Mouse (Mus musculus): ENCODE results near the gene Nfkb1. TPM values are rescaled to one million over a fixed set of nuclear protein-coding genes. Genes with fewer than 3 reads are reported as not detected.

Gene Nfkb1
- polyA plus RNA-seq, 1 experiment from 2014 or later, result 18.9 TPM

- DNase-seq (ENCODE audit: low spot score) (no peak), ATAC-seq (replicated peaks; ENCODE audit: insufficient number of reproducible peaks, low FRiP score, low TSS enrichment, low read depth) (no peak)
- H3K9ac ChIP-seq (replicated peaks; ENCODE audit: low read length), result no peak overlapping the region
- no peak overlapping the region for H3K4me3 ChIP-seq (ENCODE audit: low read depth, low read length)
- H3K27ac ChIP-seq (replicated peaks; ENCODE audit: low read depth, low read length), result no peak overlapping the region
- H3K27me3 ChIP-seq (ENCODE audit: control insufficient read depth, insufficient read depth, low read length), result no peaks in the 10 kb centered on the region
- no peaks in the 10 kb centered on the region for H3K4me1 ChIP-seq (ENCODE audit: control insufficient read depth, insufficient read depth, low read length)
- no peak overlapping the region for H3K4me2 ChIP-seq (ENCODE audit: low read depth, low read length)
- no peaks in the 10 kb centered on the region for H3K9me3 ChIP-seq (replicated peaks; ENCODE audit: control insufficient read depth, low read length)
- no peaks in the 10 kb centered on the region for H3K36me3 ChIP-seq (replicated peaks; ENCODE audit: control insufficient read depth, insufficient read depth, low read depth, low read length)
- WGBS, result 73% methylated on average over 21 of the region's 21 CpGs
These were observed 60.8 kb downstream of the Nfkb1 start for GRCm38 (mm10) chr3:135630430-135631095.

GRCm38 (mm10) chr3:135629830-135630355 lies 61.5 kb downstream of the Nfkb1 start:
- WGBS, result 86% methylated on average over 4 of the region's 4 CpGs

GRCm38 (mm10) chr3:135628706-135629169 lies 62.6 kb downstream of the Nfkb1 start:
- H3K27ac ChIP-seq (replicated peaks; ENCODE audit: low read depth, low read length), result no peak overlapping the region
- 70% methylated on average over 9 of the region's 9 CpGs for WGBS
- H3K36me3 ChIP-seq (replicated peaks; ENCODE audit: control insufficient read depth, insufficient read depth, low read depth, low read length), result no peaks in the 10 kb centered on the region
- no peak overlapping the region for H3K4me3 ChIP-seq (ENCODE audit: low read depth, low read length)
- ATAC-seq (replicated peaks; ENCODE audit: insufficient number of reproducible peaks, low FRiP score, low TSS enrichment, low read depth), result no peak
- no peaks in the 10 kb centered on the region for H3K4me1 ChIP-seq (ENCODE audit: control insufficient read depth, insufficient read depth, low read length)
- no peak overlapping the region for H3K9ac ChIP-seq (replicated peaks; ENCODE audit: low read length)
- DNase-seq (ENCODE audit: low spot score), result peak; percentile 4
- no peaks in the 10 kb centered on the region for H3K27me3 ChIP-seq (ENCODE audit: control insufficient read depth, insufficient read depth, low read length)
- no peak overlapping the region for H3K4me2 ChIP-seq (ENCODE audit: low read depth, low read length)
- no peaks in the 10 kb centered on the region for H3K9me3 ChIP-seq (replicated peaks; ENCODE audit: control insufficient read depth, low read length)

More at GRCm38 (mm10) chr3:135629830-135630355, 61.5 kb downstream of the Nfkb1 start:
- no peak for DNase-seq (ENCODE audit: low spot score)
- Histone ChIP-seq H3K4me2 (ENCODE audit: low read depth, low read length) (no peak overlapping the region), H3K4me3 (ENCODE audit: low read depth, low read length) (no peak overlapping the region), H3K27ac (replicated peaks; ENCODE audit: low read depth, low read length) (no peak overlapping the region), H3K27me3 (ENCODE audit: control insufficient read depth, insufficient read depth, low read length) (no peaks in the 10 kb centered on the region), H3K9ac (replicated peaks; ENCODE audit: low read length) (no peak overlapping the region), H3K9me3 (replicated peaks; ENCODE audit: control insufficient read depth, low read length) (no peaks in the 10 kb centered on the region), H3K36me3 (replicated peaks; ENCODE audit: control insufficient read depth, insufficient read depth, low read depth, low read length) (no peaks in the 10 kb centered on the region), H3K4me1 (ENCODE audit: control insufficient read depth, insufficient read depth, low read length) (no peaks in the 10 kb centered on the region)
- ATAC-seq (replicated peaks; ENCODE audit: insufficient number of reproducible peaks, low FRiP score, low TSS enrichment, low read depth), result no peak

GRCm38 (mm10) chr3:135628000-135628705 lies 63.2 kb downstream of the Nfkb1 start:
- no peak for DNase-seq (ENCODE audit: low spot score)
- H3K36me3 ChIP-seq (replicated peaks; ENCODE audit: control insufficient read depth, insufficient read depth, low read depth, low read length), result no peaks in the 10 kb centered on the region
- no peaks in the 10 kb centered on the region for H3K4me1 ChIP-seq (ENCODE audit: control insufficient read depth, insufficient read depth, low read length)
- no peak overlapping the region for H3K27ac ChIP-seq (replicated peaks; ENCODE audit: low read depth, low read length)
- 86% methylated on average over 9 of the region's 9 CpGs for WGBS
- no peak for ATAC-seq (replicated peaks; ENCODE audit: insufficient number of reproducible peaks, low FRiP score, low TSS enrichment, low read depth)
- no peak overlapping the region for H3K9ac ChIP-seq (replicated peaks; ENCODE audit: low read length)
- H3K4me2 ChIP-seq (ENCODE audit: low read depth, low read length), result no peak overlapping the region
- no peaks in the 10 kb centered on the region for H3K27me3 ChIP-seq (ENCODE audit: control insufficient read depth, insufficient read depth, low read length)
- no peak overlapping the region for H3K4me3 ChIP-seq (ENCODE audit: low read depth, low read length)
- no peaks in the 10 kb centered on the region for H3K9me3 ChIP-seq (replicated peaks; ENCODE audit: control insufficient read depth, low read length)

- Histone ChIP-seq H3K4me3 (ENCODE audit: low read depth, low read length) (no peak overlapping the region), H3K9ac (replicated peaks; ENCODE audit: low read length) (no peak overlapping the region), H3K36me3 (replicated peaks; ENCODE audit: control insufficient read depth, insufficient read depth, low read depth, low read length) (no peaks in the 10 kb centered on the region), H3K27ac (replicated peaks; ENCODE audit: low read depth, low read length) (no peak overlapping the region), H3K4me2 (ENCODE audit: low read depth, low read length) (no peak overlapping the region), H3K27me3 (ENCODE audit: control insufficient read depth, insufficient read depth, low read length) (no peaks in the 10 kb centered on the region), H3K9me3 (replicated peaks; ENCODE audit: control insufficient read depth, low read length) (no peaks in the 10 kb centered on the region), H3K4me1 (ENCODE audit: control insufficient read depth, insufficient read depth, low read length) (no peaks in the 10 kb centered on the region)
- WGBS, result 92% methylated on average over 2 of the region's 2 CpGs
- no peak for DNase-seq (ENCODE audit: low spot score)
- ATAC-seq (replicated peaks; ENCODE audit: insufficient number of reproducible peaks, low FRiP score, low TSS enrichment, low read depth), result no peak
These were observed 66.1 kb downstream of the Nfkb1 start for GRCm38 (mm10) chr3:135625290-135625689.

DNA sequence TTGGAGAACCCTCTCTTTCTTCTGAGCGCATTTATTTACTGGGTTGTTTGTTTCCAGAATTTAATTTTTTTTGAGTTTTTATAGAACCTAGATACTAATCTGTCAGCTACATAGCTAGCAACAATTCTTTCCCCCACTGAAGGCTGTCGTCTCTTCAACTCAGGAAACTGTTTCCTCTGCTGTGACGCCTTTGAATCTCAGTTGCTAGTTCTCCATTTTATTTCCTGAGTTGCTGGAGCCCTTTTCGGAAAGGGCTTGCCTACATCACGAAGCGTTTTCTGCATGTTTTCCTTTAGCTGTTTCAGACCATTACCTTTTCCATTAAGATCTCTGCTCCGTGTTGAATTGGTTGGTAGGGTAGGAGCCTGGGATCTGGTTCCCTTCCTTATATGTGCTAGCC lies 74.6 kb downstream of the Nfkb1 start:
- no peak for ATAC-seq (replicated peaks; ENCODE audit: insufficient number of reproducible peaks, low FRiP score, low TSS enrichment, low read depth)
- Histone ChIP-seq H3K4me2 (ENCODE audit: low read depth, low read length) (no peak overlapping the region), H3K27me3 (ENCODE audit: control insufficient read depth, insufficient read depth, low read length) (no peaks in the 10 kb centered on the region), H3K4me1 (ENCODE audit: control insufficient read depth, insufficient read depth, low read length) (no peaks in the 10 kb centered on the region), H3K9me3 (replicated peaks; ENCODE audit: control insufficient read depth, low read length) (no peaks in the 10 kb centered on the region), H3K9ac (replicated peaks; ENCODE audit: low read length) (no peak overlapping the region), H3K27ac (replicated peaks; ENCODE audit: low read depth, low read length) (no peak overlapping the region), H3K4me3 (ENCODE audit: low read depth, low read length) (no peak overlapping the region), H3K36me3 (replicated peaks; ENCODE audit: control insufficient read depth, insufficient read depth, low read depth, low read length) (peaks cover 2% of the 10 kb centered on the region)
- 92% methylated on average over 7 of the region's 7 CpGs for WGBS
- DNase-seq (ENCODE audit: low spot score), result no peak

- H3K4me2 ChIP-seq (ENCODE audit: low read depth, low read length), result no peak overlapping the region
- WGBS, result 86% methylated on average over 3 of the region's 3 CpGs
- no peak overlapping the region for H3K4me3 ChIP-seq (ENCODE audit: low read depth, low read length)
- H3K9me3 ChIP-seq (replicated peaks; ENCODE audit: control insufficient read depth, low read length), result no peaks in the 10 kb centered on the region
- no peak overlapping the region for H3K27ac ChIP-seq (replicated peaks; ENCODE audit: low read depth, low read length)
- DNase-seq (ENCODE audit: low spot score) (no peak), ATAC-seq (replicated peaks; ENCODE audit: insufficient number of reproducible peaks, low FRiP score, low TSS enrichment, low read depth) (no peak)
- H3K36me3 ChIP-seq (replicated peaks; ENCODE audit: control insufficient read depth, insufficient read depth, low read depth, low read length), result peaks cover 2% of the 10 kb centered on the region
- no peaks in the 10 kb centered on the region for H3K27me3 ChIP-seq (ENCODE audit: control insufficient read depth, insufficient read depth, low read length)
- no peak overlapping the region for H3K9ac ChIP-seq (replicated peaks; ENCODE audit: low read length)
- no peaks in the 10 kb centered on the region for H3K4me1 ChIP-seq (ENCODE audit: control insufficient read depth, insufficient read depth, low read length)
These were observed 77.0 kb downstream of the Nfkb1 start for GRCm38 (mm10) chr3:135614376-135614775.

DNA sequence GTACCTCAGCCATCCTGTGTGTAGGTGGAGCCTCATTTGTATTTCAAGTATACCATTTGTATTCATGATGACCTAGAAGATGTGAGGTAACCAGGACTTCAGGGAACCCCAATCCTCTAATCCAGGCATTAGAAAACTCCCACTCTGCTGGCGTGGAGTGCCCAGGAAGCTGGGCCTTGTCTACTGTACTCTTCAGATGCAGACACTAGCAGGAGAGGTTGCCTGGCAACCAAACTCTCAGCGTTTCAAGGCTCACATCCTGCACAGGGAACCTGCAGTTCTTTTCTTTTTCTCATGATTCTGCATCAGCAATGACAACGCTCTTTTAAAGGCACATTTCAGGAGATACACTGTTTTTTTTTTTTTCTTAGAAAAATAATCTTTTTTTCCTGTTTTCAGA lies 81.1 kb downstream of the Nfkb1 start:
- ATAC-seq (replicated peaks; ENCODE audit: insufficient number of reproducible peaks, low FRiP score, low TSS enrichment, low read depth), result no peak
- Histone ChIP-seq H3K36me3 (replicated peaks; ENCODE audit: control insufficient read depth, insufficient read depth, low read depth, low read length) (no peaks in the 10 kb centered on the region; the same call in none of the 2 replicates), H3K4me2 (ENCODE audit: low read depth, low read length) (no peak overlapping the region), H3K27me3 (ENCODE audit: control insufficient read depth, insufficient read depth, low read length) (no peaks in the 10 kb centered on the region), H3K27ac (replicated peaks; ENCODE audit: low read depth, low read length) (no peak overlapping the region), H3K9me3 (replicated peaks; ENCODE audit: control insufficient read depth, low read length) (no peaks in the 10 kb centered on the region), H3K4me3 (ENCODE audit: low read depth, low read length) (no peak overlapping the region), H3K9ac (replicated peaks; ENCODE audit: low read length) (no peak overlapping the region), H3K4me1 (ENCODE audit: control insufficient read depth, insufficient read depth, low read length) (no peaks in the 10 kb centered on the region)
- WGBS, result 71% methylated on average over 3 of the region's 3 CpGs
- no peak for DNase-seq (ENCODE audit: low spot score)

Measured in embryonic facial prominence, embryonic 11.5 days (tissue).